Mouse (Mus musculus) layer of hippocampus, adult 18-20 months (tissue): Measurements from ENCODE around the gene Itga9. TPM values are rescaled to one million over a fixed set of nuclear protein-coding genes. Genes with fewer than 3 reads are reported as not detected.

ENCODE experiments used
- DNase-seq, 2 experiments: peaks; one replicate each; pipeline ENCODE4 v3.0.0; 2022; ENCODE audit warnings: low spot score in 2 of 2
- total RNA-seq, 2 experiments: library from RNA; stranded (reverse); gene quantifications; 2 replicates each; pipeline ENCODE4 v1.2.3; 2021

The Itga9 gene
- total RNA-seq, 2 experiments from 2014 or later = 2.5 to 5.4 TPM

- no peak for DNase-seq
These were observed 116.4 kb downstream of the Itga9 start for GRCm38 (mm10) chr9:118722789-118723325.

DNA sequence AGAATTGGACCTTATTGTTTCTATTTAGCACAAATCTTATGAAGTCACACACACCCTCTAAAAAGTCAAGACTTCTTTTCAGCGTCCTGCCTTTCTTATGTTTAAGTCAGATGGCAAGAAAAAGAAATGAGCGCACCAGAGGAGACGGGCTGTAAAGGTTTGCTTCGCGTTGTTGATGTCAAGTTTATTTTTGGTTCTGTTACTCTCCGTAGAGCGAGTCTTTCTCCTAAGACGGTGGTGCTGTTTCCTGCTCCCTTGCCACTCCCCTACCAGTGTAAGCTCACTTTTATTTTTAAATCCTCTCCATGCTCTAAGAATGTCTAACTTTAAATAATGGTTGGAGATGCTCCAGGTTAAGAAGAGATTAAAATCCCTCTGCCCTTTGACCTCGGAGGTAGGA, 118.6 kb downstream of the Itga9 start:
- no peak for DNase-seq

DNA sequence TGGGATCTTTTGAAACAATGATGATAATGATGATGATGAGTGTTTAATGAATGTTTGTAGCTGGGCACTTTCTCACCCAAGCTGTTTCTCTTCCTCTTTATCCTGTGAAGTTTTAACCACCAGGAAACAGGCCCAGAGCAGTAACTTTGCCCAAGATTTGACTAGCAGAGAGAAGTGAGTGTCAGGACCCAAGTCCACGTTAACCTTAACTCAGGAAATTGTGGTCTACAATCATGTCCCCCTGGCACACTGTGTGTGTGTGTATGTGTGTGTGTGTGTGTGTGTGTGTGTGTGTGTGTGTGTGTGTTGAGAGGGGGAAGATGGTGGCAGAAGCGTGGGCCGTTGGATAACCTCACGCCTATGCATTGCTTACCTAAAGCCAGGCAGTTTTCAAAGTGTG, 120.1 kb downstream of the Itga9 start:
- DNase-seq = no peak

DNA sequence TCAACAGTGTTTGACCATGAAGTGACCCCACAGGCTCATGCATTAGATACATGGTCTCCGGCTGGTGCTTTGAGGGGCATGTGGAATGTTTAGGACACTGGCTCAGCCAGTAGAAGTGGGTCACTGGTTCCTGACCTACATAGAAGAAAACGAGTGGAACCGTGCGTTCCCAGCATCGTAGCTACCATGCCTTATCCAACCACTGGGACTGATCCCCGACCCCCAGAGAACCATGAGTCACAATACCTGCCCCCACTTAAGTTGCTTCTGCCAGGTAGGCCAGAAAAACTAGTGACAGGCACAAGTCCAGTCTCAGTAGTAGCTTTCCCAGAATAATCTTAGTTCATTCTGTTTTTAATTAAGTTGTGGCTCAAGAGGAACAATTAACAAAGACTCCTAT, 121.8 kb downstream of the Itga9 start:
- no peak for DNase-seq

DNA sequence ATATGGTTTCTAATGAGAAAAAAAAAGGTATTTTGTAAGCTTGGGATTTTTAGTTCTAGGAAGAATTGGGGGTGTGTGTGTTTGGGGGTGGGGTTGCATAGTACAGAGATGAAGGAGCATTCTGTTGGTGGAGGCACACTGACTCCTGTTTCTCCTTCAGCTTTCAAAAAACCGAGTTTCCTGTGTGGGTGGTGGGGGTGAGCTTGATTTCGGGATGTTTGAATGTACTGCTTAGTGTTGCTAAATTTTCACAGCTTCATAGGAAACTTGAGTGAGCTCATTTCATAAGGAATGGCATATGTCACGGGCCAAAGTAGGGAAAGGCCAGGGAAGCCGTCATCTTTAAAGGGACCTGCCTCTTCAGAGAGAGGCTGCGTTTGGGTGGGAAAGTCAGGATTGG, 122.5 kb downstream of the Itga9 start:
- peak in 1 of 2 experiments; percentile 46 for DNase-seq

DNA sequence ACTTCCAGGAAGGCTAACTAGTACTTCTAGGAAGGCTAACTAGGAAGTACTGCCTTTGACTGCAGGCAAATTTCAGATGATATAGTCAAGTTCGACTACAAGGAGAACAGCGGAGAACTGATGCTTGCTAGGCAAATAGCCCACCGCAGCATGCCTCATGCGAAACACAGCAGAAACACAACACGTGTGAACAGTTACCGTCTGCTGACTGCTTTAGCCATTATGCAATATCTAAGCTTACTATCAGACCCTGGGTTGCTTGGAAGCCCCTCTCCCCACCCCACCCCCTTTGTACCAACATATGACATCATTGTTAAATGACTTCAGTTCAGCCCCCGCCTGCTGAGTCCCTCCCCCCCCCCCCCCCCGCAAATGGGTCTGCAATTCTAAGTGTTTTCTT, 123.7 kb downstream of the Itga9 start:
- DNase-seq = no peak

- no peak for DNase-seq
These were observed 124.4 kb downstream of the Itga9 start for GRCm38 (mm10) chr9:118730871-118731390.

GRCm38 (mm10) chr9:118731650-118732049, 125.2 kb downstream of the Itga9 start:
- no peak for DNase-seq

GRCm38 (mm10) chr9:118733601-118734000, 127.1 kb downstream of the Itga9 start:
- DNase-seq = no peak

DNA sequence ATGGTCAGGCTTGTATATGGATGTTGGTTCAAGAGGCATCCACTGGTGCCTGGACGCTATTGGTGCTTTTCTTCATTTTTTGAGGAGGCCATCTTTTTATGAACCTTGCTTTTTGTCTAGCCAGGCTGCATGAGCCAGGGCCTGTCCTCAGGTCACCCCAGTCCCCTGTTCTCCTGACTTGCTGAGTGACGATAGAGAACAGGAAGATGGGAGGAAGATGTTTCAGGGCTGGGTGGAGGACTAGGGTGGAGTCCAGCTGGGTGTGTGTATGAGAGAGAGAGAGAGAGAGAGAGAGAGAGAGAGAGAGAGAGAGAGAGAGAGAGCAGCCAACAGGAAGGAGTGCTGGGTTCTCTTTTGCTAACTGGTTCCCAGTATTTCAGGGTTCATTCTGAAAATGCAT, 130.6 kb downstream of the Itga9 start:
- no peak for DNase-seq

GRCm38 (mm10) chr9:118737601-118738137, 131.2 kb downstream of the Itga9 start:
- no peak for DNase-seq

DNA sequence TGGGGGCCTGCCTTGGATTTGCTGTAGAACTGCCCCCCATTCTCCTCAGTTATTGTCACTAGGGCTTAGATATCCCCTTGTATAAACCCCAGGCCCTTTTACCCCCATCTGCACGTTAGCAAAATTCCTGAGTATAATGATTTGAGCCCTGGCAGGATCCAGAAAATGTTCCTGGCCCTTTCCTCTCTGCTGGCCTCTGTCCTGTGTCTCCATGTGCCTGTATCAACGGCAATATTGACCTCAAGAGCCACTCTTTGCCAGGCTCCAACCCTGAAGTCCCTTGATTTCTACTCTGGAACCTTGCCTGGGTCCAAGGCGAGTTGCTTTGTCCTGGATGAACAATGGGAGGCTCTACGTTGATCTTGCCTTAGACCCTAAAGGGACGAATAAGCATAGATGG, 131.8 kb downstream of the Itga9 start:
- DNase-seq = no peak

DNA sequence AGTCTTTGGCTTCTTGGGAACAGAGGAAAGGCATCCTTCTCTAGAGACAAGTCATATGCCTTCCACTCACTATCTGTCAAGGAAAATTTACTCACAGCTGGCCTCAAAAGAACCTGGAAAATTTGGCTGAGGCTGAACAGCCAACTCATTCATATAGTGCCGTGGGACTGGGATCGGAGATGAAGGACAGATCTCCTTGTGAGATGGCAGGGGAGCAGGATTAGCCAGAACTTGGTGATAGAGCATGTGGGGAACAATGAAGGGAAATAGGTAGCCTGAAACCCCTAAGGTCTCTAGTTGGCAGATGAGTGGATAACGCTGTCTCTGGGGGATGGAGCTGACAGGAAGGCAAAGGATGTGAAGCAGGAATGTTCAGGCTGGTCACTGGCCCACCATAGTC, 132.6 kb downstream of the Itga9 start:
- no peak for DNase-seq

DNA sequence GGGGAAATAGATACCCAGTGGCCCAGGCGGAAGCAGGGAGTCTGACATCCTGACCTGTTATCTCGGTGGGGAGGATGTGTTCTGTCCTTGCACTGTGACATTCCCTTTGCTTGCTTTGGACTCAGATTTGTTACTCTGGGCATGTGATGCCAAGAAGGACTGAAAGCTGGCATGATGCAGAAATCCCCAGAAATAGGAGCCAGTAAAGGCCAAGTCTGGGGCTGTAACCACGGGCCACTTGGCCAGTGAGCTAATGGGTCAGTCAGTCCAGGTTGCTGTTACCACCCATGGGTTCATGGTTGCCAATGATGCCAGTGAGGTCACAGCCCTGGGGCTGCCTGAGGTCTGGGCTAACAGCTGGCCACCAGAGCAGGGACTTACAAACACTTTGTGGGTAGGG, 133.2 kb downstream of the Itga9 start:
- DNase-seq = no peak

GRCm38 (mm10) chr9:118741268-118741667, 134.8 kb downstream of the Itga9 start:
- no peak for DNase-seq

DNA sequence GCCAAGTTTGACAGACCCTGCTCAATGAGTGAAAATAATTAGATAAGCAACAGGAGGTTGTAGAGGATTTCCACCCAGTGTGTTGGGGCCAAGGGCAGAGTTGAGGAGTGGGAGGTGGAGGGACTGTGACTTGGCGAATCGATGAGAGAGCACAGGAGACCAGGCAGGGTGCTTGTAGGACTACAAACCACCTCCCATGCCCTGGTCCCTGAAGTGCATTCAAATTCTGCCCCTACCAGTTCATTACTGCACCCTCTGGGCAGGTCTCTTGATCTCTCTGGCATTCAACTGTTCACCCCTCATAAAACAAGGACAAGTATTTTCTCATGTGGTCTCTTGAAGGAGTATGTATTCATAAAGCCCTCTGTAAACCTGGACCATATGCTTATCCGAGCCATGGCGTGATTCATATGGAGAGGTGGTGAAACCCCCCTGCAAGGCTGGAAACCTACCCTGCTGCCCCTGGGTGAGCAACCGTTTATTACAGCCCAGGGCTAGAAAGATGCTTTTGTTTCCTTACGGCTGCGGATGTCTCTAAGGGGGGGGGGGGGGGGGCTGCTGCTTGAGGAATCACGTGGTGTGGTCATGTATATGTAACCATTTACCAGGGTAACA, 143.0 kb downstream of the Itga9 start:
- no peak for DNase-seq

- no peak for DNase-seq
These were observed 144.3 kb downstream of the Itga9 start for GRCm38 (mm10) chr9:118750828-118751227.

DNA sequence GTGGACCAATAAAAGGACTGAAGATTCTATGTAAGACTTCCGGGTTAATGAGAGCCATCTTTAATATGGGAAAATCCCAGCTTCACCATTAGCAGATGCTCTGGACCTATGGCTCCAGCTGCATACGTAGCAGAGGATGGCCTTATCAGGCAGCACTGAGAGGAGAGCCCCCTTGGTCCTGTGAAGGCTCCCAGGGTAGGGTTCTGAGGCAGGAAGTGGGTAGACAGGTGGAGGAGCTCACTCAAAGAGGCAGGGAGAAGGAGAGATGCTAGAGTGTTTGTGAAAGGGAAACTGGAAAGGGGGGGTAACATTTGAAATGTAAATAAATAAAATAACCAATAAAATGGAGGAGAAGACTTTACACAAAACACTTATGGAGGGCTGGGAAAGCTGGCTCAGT, 145.9 kb downstream of the Itga9 start:
- DNase-seq = no peak

- DNase-seq = no peak
These were observed 153.0 kb downstream of the Itga9 start for GRCm38 (mm10) chr9:118759462-118759861.

GRCm38 (mm10) chr9:118761953-118762590, 155.6 kb downstream of the Itga9 start:
- DNase-seq = no peak

DNA sequence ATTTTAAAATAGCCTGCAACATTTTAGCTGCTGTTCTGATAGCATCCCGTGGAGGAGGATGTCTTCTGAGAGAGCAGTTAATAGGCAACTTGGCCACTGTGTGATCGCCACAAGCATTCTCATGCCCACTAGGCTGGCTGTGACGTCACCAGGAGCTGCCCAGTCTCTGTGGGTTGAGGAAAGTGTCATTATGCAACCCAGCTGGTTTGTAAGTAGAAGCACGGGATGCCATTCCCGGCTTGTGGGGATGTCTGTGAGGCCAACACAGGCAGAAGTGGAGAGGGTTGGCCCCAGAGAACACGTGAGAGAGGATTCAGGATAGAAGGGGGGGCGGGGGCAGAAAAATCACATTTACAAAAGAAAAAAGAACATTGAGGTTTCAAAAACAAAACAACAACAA, 156.3 kb downstream of the Itga9 start:
- peak in 1 of 2 experiments; percentile 55 for DNase-seq

DNA sequence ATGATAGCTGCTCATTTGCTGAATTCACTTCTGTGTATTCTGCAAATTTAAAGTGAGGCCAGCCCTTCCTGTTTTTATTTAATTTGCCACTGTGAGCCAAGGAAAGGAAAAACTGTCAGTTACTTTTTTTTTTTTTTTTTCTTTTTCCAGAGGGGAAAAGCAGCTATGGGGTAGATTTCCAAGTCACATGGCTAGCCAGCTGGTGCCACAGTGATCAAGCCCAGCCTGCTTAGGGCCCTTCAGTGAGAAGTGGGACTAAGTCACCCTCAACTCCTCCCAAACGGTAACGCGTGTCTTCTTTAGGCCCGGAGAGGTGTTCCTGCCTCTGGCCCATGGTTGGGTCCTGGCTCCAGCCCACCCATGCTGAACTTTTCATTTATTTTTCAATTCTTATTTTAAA, 156.7 kb downstream of the Itga9 start:
- DNase-seq = peak in 1 of 2 experiments; percentile 29
